12 mouse cellular contexts compared by ENCODE assay signal in the genomic region with DNA sequence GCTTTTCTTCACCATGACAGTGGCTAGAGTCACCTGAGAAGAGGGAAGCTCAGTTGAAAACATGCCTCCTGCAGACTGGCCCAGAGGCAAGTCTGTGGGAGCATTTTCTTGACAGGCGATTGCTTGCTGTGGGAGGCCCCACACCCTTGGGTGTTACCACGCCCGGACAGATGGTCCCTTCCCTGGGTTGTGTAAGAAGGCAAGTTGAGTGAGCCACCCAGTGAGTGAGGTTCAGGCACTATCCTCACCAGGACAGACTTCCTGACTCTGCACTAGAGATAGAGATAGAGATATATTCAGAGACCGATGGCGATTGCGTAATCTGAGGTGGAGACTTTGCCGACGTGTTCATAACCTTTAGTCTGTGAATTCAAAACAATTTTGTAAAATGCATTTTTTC.
DNase-seq lines count a peak whose midpoint lies in the region; ATAC-seq and TF ChIP-seq lines count a peak whose summit lies in the region.
"Had no signal": no experiment of that assay in that cellular context is flagged by ENCODE, and none has a peak within 500 bp of the region (broad histone marks: within the 10 kb centered on the region; RNA-seq: fewer than 3 reads in every experiment).

No protein-coding gene starts in this region.

- 8% methylated on average over 8 of the region's 8 CpGs for WGBS in liver, embryonic 14.5 days (ENCODE audit: insufficient replicate concordance)
- 91% methylated on average over 8 of the region's 8 CpGs for WGBS in limb, embryonic 10.5 days
- WGBS in heart, embryonic 11.5 days (ENCODE audit: insufficient replicate concordance): 72% methylated on average over 8 of the region's 8 CpGs

- DNase-seq in ES-E14 (ENCODE audit: low read depth, low spot score): no peak
- peak; percentile 56 for DNase-seq in c-Kit-positive CD71-negative TER-119-negative erythroid progenitor cells, embryonic 14.5 days (ENCODE audit: low read depth)
- peak in 2 of 3 experiments; percentile 60 to 76 for DNase-seq in liver, embryonic 14.5 days (ENCODE audit: low read depth in 3 of 3, low spot score in 3 of 3)
- DNase-seq in spleen, postnatal 10 days (ENCODE audit: low spot score in 2 of 2): peak; percentile 44 to 60
- no peak for DNase-seq in limb, embryonic 10.5 days (ENCODE audit: low spot score)
- no peak for DNase-seq in right cerebral cortex, postnatal 25 days
- DNase-seq in kidney, postnatal 14 days: no peak
- DNase-seq: adrenal gland, postnatal 10 days; heart, adult 18-20 months; kidney, adult 9 months had no signal

- in situ Hi-C loops in ES-E14 (cut with MboI; ENCODE audit: low sequenced_read_pairs in 2 of 2, unreplicated experiment in 2 of 2): no loop called here

- H3K27me3 ChIP-seq in liver, embryonic 14.5 days (ENCODE audit: control insufficient read depth, insufficient read depth, low read length): no peaks in the 10 kb centered on the region
- H3K27me3 ChIP-seq in limb, embryonic 10.5 days (ENCODE audit: low read depth, poor library complexity, severe bottlenecking): no peaks in the 10 kb centered on the region
- H3K27me3 ChIP-seq in heart, embryonic 11.5 days (ENCODE audit: control insufficient read depth, insufficient read depth, low read length): 0 out of 2 replicates have a peak, but pooled peaks cover 6% of the 10 kb centered on the region
- H3K27me3 ChIP-seq: embryonic facial prominence, embryonic 15.5 days had no signal

- peak; percentile 30 for TF ChIP-seq EP300 in liver, embryonic 14.5 days (IDR thresholded peaks at IDR 0.05; ENCODE audit: low read depth)

- H3K4me3 ChIP-seq in ES-E14 (ENCODE audit: insufficient read depth in 1 of 2, low read depth in 1 of 2, low read length in 2 of 2, poor library complexity in 1 of 2, severe bottlenecking in 1 of 2): no peak overlapping the region
- H3K4me3 ChIP-seq in liver, embryonic 14.5 days (ENCODE audit: insufficient read depth in 1 of 2, low read depth in 2 of 2, low read length in 2 of 2): peak overlapping the region; percentile 40 to 62
- no peak overlapping the region for H3K4me3 ChIP-seq in limb, embryonic 10.5 days
- H3K4me3 ChIP-seq in heart, embryonic 11.5 days (ENCODE audit: low read depth, low read length): no peak overlapping the region
- H3K4me3 ChIP-seq: embryonic facial prominence, embryonic 15.5 days had no signal

- H3K36me3 ChIP-seq in ES-E14 (ENCODE audit: control insufficient read depth, insufficient read depth, low read length, poor library complexity, severe bottlenecking): no peaks in the 10 kb centered on the region
- no peaks in the 10 kb centered on the region for H3K36me3 ChIP-seq in liver, embryonic 14.5 days (replicated peaks; ENCODE audit: control insufficient read depth, insufficient read depth, low read depth)
- H3K36me3 ChIP-seq in limb, embryonic 10.5 days: no peaks in the 10 kb centered on the region
- H3K36me3 ChIP-seq in heart, embryonic 11.5 days (ENCODE audit: control insufficient read depth, insufficient read depth, low read length): no peaks in the 10 kb centered on the region
- H3K36me3 ChIP-seq: embryonic facial prominence, embryonic 15.5 days had no signal

- peak; percentile 91 for ATAC-seq in liver, embryonic 14.5 days (ENCODE audit: insufficient read depth)
- no peak for ATAC-seq in heart, embryonic 11.5 days (replicated peaks; ENCODE audit: insufficient number of reproducible peaks, low FRiP score, low TSS enrichment)

- peaks cover 25 to 41% of the 10 kb centered on the region in 2 experiments for H3K4me1 ChIP-seq in ES-E14 (ENCODE audit: control insufficient read depth in 2 of 2, insufficient read depth in 2 of 2, low read length in 2 of 2, poor library complexity in 1 of 2)
- H3K4me1 ChIP-seq in liver, embryonic 14.5 days (replicated peaks; ENCODE audit: control insufficient read depth in 2 of 2, insufficient read depth in 2 of 2, low read length in 1 of 2): peaks cover 35 to 53% of the 10 kb centered on the region in 2 experiments
- H3K4me1 ChIP-seq in limb, embryonic 10.5 days: peaks cover 10% of the 10 kb centered on the region; the same call in 1 of the 2 replicates
- H3K4me1 ChIP-seq in heart, embryonic 11.5 days (ENCODE audit: control insufficient read depth, insufficient read depth, low read length): peaks cover 8% of the 10 kb centered on the region; the same call in 1 of the 2 replicates

- no peak overlapping the region for H3K9ac ChIP-seq in ES-E14 (ENCODE audit: insufficient read depth, low read depth, low read length, poor library complexity, severe bottlenecking)
- H3K9ac ChIP-seq in liver, embryonic 14.5 days (replicated peaks): peak overlapping the region; percentile 49
- no peak overlapping the region for H3K9ac ChIP-seq in heart, embryonic 11.5 days (ENCODE audit: low read depth, low read length)
- H3K9ac ChIP-seq: embryonic facial prominence, embryonic 15.5 days had no signal

- TF ChIP-seq CTCF in liver, embryonic 14.5 days (IDR thresholded peaks at IDR 0.05; ENCODE audit: low read depth): no peak

- peak overlapping the region; percentile 66 for H3K4me2 ChIP-seq in liver, embryonic 14.5 days (ENCODE audit: low read depth)
- H3K4me2 ChIP-seq in heart, embryonic 11.5 days: no peak overlapping the region
- H3K4me2 ChIP-seq: embryonic facial prominence, embryonic 15.5 days had no signal

- H3K9me3 ChIP-seq in ES-E14 (ENCODE audit: control insufficient read depth, insufficient read depth, low read depth, low read length): no peaks in the 10 kb centered on the region
- no peaks in the 10 kb centered on the region for H3K9me3 ChIP-seq in liver, embryonic 14.5 days (ENCODE audit: control insufficient read depth, low read length)
- no peaks in the 10 kb centered on the region for H3K9me3 ChIP-seq in limb, embryonic 10.5 days (replicated peaks)
- peaks cover 3% of the 10 kb centered on the region; the same call in 1 of the 2 replicates for H3K9me3 ChIP-seq in heart, embryonic 11.5 days (replicated peaks; ENCODE audit: control insufficient read depth, low read length)
- H3K9me3 ChIP-seq: embryonic facial prominence, embryonic 15.5 days had no signal

- peak overlapping the region; percentile 57; the same call in 1 of the 2 replicates for H3K27ac ChIP-seq in ES-E14 (ENCODE audit: insufficient read depth, low read depth, low read length, poor library complexity, severe bottlenecking)
- peak overlapping the region; percentile 72 for H3K27ac ChIP-seq in liver, embryonic 14.5 days
- no peak overlapping the region for H3K27ac ChIP-seq in limb, embryonic 10.5 days
- no peak overlapping the region for H3K27ac ChIP-seq in heart, embryonic 11.5 days (ENCODE audit: low read depth, low read length)
- H3K27ac ChIP-seq: embryonic facial prominence, embryonic 15.5 days had no signal

TF ChIP-seq in ES-E14, 5 proteins besides CTCF, POLR2A, EP300 and RAD21:
- TF ChIP-seq ZC3H11A (IDR thresholded peaks at IDR 0.05; ENCODE audit: borderline replicate concordance, low read depth, low read length) (no peak), CHD2 (IDR thresholded peaks at IDR 0.05; ENCODE audit: low read depth, low read length) (no peak), ZNF384 (IDR thresholded peaks at IDR 0.05; ENCODE audit: low read depth, low read length) (no peak), MAFK (IDR thresholded peaks at IDR 0.05; ENCODE audit: insufficient read depth, low read depth, low read length) (no peak), HCFC1 (IDR thresholded peaks at IDR 0.05; ENCODE audit: borderline replicate concordance, insufficient read depth, low read length) (no peak)

Comparison
In these comparisons a context has a peak if more than half of its experiments do, and no peak if none do; other contexts are left out.
1. DNase-seq: peak in c-Kit-positive CD71-negative TER-119-negative erythroid progenitor cells, embryonic 14.5 days (single experiment), liver, embryonic 14.5 days (2 of 3) and spleen, postnatal 10 days (2 of 2); none in ES-E14 (single experiment), limb, embryonic 10.5 days (single experiment), right cerebral cortex, postnatal 25 days (single experiment) and kidney, postnatal 14 days (single experiment).
2. H3K27ac ChIP-seq: peak in ES-E14 (single experiment) and liver, embryonic 14.5 days (single experiment); none in limb, embryonic 10.5 days (single experiment) and heart, embryonic 11.5 days (single experiment).
3. H3K4me3 ChIP-seq: peak in liver, embryonic 14.5 days (2 of 2); none in ES-E14 (0 of 2), limb, embryonic 10.5 days (single experiment) and heart, embryonic 11.5 days (single experiment).